Mouse (Mus musculus): ENCODE data around the gene Dennd1c. TPM values are rescaled to one million over a fixed set of nuclear protein-coding genes. Genes with fewer than 3 reads are reported as not detected.

Gene Dennd1c
- total and polyA plus RNA-seq, 3 experiments, result 3.8 to 20.7 TPM; not detected in 1

- H3K9ac ChIP-seq (ENCODE audit: control insufficient read depth, low read depth, low read length, poor library complexity, severe bottlenecking), result no peak overlapping the region
- H3K4me3 ChIP-seq (ENCODE audit: control insufficient read depth in 1 of 2, insufficient read depth in 1 of 2, low read depth in 2 of 2, low read length in 2 of 2), result no peak overlapping the region
- no peaks in the 10 kb centered on the region for H3K9me3 ChIP-seq (replicated peaks; ENCODE audit: insufficient read depth, low read length)
- H3K27ac ChIP-seq (ENCODE audit: control insufficient read depth, low read depth, low read length), result no peak overlapping the region
- no peak for TF ChIP-seq KAT2A (conservative IDR thresholded peaks at IDR 0.05; ENCODE audit: low read depth, low read length)
- TF ChIP-seq ELF1 (IDR thresholded peaks at IDR 0.05; ENCODE audit: low read depth, low read length), result no peak
- TF ChIP-seq ZNF384 (IDR thresholded peaks at IDR 0.05; ENCODE audit: low read depth, low read length), result no peak
- no peak for TF ChIP-seq ETS1 (IDR thresholded peaks at IDR 0.05; ENCODE audit: low read depth, low read length)
- peak; percentile 47; the same call in 1 of the 2 replicates for TF ChIP-seq GATA1 (IDR thresholded peaks at IDR 0.05; ENCODE audit: low read depth, low read length)
- TF ChIP-seq TAL1 (IDR thresholded peaks at IDR 0.05; ENCODE audit: low read length), result peak; percentile 67
- no peak for TF ChIP-seq NELFE (IDR thresholded peaks at IDR 0.05; ENCODE audit: low read depth, low read length)
- TF ChIP-seq EP300 (IDR thresholded peaks at IDR 0.05; ENCODE audit: low read depth in 1 of 2, low read length in 2 of 2), result peak; percentile 51 to 64; a peak in 3 of 4 replicates
- TF ChIP-seq ZKSCAN1 (IDR thresholded peaks at IDR 0.05; ENCODE audit: low read depth, low read length), result no peak
- peak; percentile 79 for TF ChIP-seq TCF12 (IDR thresholded peaks at IDR 0.05; ENCODE audit: low read depth, low read length)
- TF ChIP-seq POLR2A (IDR thresholded peaks at IDR 0.05; ENCODE audit: control insufficient read depth in 1 of 2, insufficient read depth in 1 of 2, low read depth in 1 of 2, low read length in 2 of 2, poor library complexity in 1 of 2), result no peak
- TF ChIP-seq USF1 (IDR thresholded peaks at IDR 0.05; ENCODE audit: low read depth, low read length), result no peak
- 0 out of 2 replicates have a peak, but pooled peaks have one; percentile 28 for TF ChIP-seq MYB (IDR thresholded peaks at IDR 0.05; ENCODE audit: low read depth, low read length)
- no peak for TF ChIP-seq JUND (IDR thresholded peaks at IDR 0.05; ENCODE audit: low read depth, low read length)
- no peaks in the 10 kb centered on the region for H3K27me3 ChIP-seq (ENCODE audit: control insufficient read depth in 1 of 2, insufficient read depth in 2 of 2, low read length in 2 of 2)
- H3K79me2 ChIP-seq (ENCODE audit: control insufficient read depth, insufficient read depth, low read length, poor library complexity), result no peaks in the 10 kb centered on the region
- peaks cover 2% of the 10 kb centered on the region in 2 experiments; a peak in 3 of 4 replicates for H3K36me3 ChIP-seq (ENCODE audit: control insufficient read depth in 1 of 2, insufficient read depth in 2 of 2, low read length in 2 of 2)
- peaks cover 0 to 6% of the 10 kb centered on the region in 2 experiments; a peak in 1 of 4 replicates for H3K4me1 ChIP-seq (ENCODE audit: control insufficient read depth in 1 of 2, insufficient read depth in 2 of 2, low read length in 2 of 2)
- peak; percentile 51 for DNase-seq (ENCODE audit: low read depth, low spot score)
Observed at GRCm38 (mm10) chr17:57019693-57020092, 58.6 kb downstream of the Dennd1c start.

Other genes with a start within 250 kb of the Dennd1c start
- gene Rfx2, start 247.5 kb downstream of the Dennd1c start, total RNA-seq (2012; rRNA removed), result 7.5 and 8.7 TPM in 2 replicates
- 10 to 100 TPM in 1 of 2 experiments, not detected in 1; 29.2 TPM for gene Rfx2, start 247.5 kb downstream of the Dennd1c start, polyA plus RNA-seq (2012; ENCODE audit: insufficient read depth in 1 of 2, insufficient read length in 2 of 2, low read depth in 1 of 2, low replicate concordance in 2 of 2, missing spikeins in 1 of 2)
- not detected in 2 replicates for gene Acsbg2, start 204.1 kb downstream of the Dennd1c start, total RNA-seq (2012; rRNA removed)
- gene Acsbg2, start 204.1 kb downstream of the Dennd1c start, polyA plus RNA-seq (2012; ENCODE audit: insufficient read depth in 1 of 2, insufficient read length in 2 of 2, low read depth in 1 of 2, low replicate concordance in 2 of 2, missing spikeins in 1 of 2), result not detected
- gene 1700061G19Rik, start 203.0 kb downstream of the Dennd1c start, total RNA-seq (2012; rRNA removed), result 0.26 and 0.27 TPM in 2 replicates
- gene 1700061G19Rik, start 203.0 kb downstream of the Dennd1c start, polyA plus RNA-seq (2012; ENCODE audit: insufficient read depth in 1 of 2, insufficient read length in 2 of 2, low read depth in 1 of 2, low replicate concordance in 2 of 2, missing spikeins in 1 of 2), result under 1 TPM in 1 of 2 experiments, not detected in 1; 0.68 TPM
- 21.7 and 25.0 TPM in 2 replicates for gene Mllt1, start 143.1 kb downstream of the Dennd1c start, total RNA-seq (2012; rRNA removed)
- gene Mllt1, start 143.1 kb downstream of the Dennd1c start, polyA plus RNA-seq (2012; ENCODE audit: insufficient read depth in 1 of 2, insufficient read length in 2 of 2, low read depth in 1 of 2, low replicate concordance in 2 of 2, missing spikeins in 1 of 2), result 10 to 100 TPM in 1 of 2 experiments, not detected in 1; 63.0 TPM
- not detected in 2 replicates for gene Acer1, start 96.4 kb downstream of the Dennd1c start, total RNA-seq (2012; rRNA removed)
- under 1 TPM in 1 of 2 experiments, not detected in 1; 0.03 TPM for gene Acer1, start 96.4 kb downstream of the Dennd1c start, polyA plus RNA-seq (2012; ENCODE audit: insufficient read depth in 1 of 2, insufficient read length in 2 of 2, low read depth in 1 of 2, low replicate concordance in 2 of 2, missing spikeins in 1 of 2)
- gene Clpp, start 88.2 kb downstream of the Dennd1c start, total RNA-seq (2012; rRNA removed), result 177 TPM in 2 replicates
- gene Clpp, start 88.2 kb downstream of the Dennd1c start, polyA plus RNA-seq (2012; ENCODE audit: insufficient read depth in 1 of 2, insufficient read length in 2 of 2, low read depth in 1 of 2, low replicate concordance in 2 of 2, missing spikeins in 1 of 2), result 100 to 1,000 TPM in 1 of 2 experiments, not detected in 1; 178 TPM
- gene Alkbh7, start 81.2 kb downstream of the Dennd1c start, total RNA-seq (2012; rRNA removed), result 22.5 and 26.4 TPM in 2 replicates
- 10 to 100 TPM in 1 of 2 experiments, not detected in 1; 18.9 TPM for gene Alkbh7, start 81.2 kb downstream of the Dennd1c start, polyA plus RNA-seq (2012; ENCODE audit: insufficient read depth in 1 of 2, insufficient read length in 2 of 2, low read depth in 1 of 2, low replicate concordance in 2 of 2, missing spikeins in 1 of 2)
- gene Pspn, start 78.5 kb downstream of the Dennd1c start, total RNA-seq (2012; rRNA removed), result not detected in 2 replicates
- 1 to 10 TPM in 1 of 2 experiments, not detected in 1; 1.0 TPM for gene Pspn, start 78.5 kb downstream of the Dennd1c start, polyA plus RNA-seq (2012; ENCODE audit: insufficient read depth in 1 of 2, insufficient read length in 2 of 2, low read depth in 1 of 2, low replicate concordance in 2 of 2, missing spikeins in 1 of 2)
- gene Gtf2f1, start 67.2 kb downstream of the Dennd1c start, total RNA-seq (2012; rRNA removed), result 116 and 145 TPM in 2 replicates
- gene Gtf2f1, start 67.2 kb downstream of the Dennd1c start, polyA plus RNA-seq (2012; ENCODE audit: insufficient read depth in 1 of 2, insufficient read length in 2 of 2, low read depth in 1 of 2, low replicate concordance in 2 of 2, missing spikeins in 1 of 2), result 100 to 1,000 TPM in 1 of 2 experiments, not detected in 1; 171 TPM
- gene Gm17949, start 67.0 kb downstream of the Dennd1c start, total RNA-seq (2012; rRNA removed), result 0.08 TPM in 1 of 2 replicates, not detected in the other
- gene Gm17949, start 67.0 kb downstream of the Dennd1c start, polyA plus RNA-seq (2012; ENCODE audit: insufficient read depth in 1 of 2, insufficient read length in 2 of 2, low read depth in 1 of 2, low replicate concordance in 2 of 2, missing spikeins in 1 of 2), result under 1 TPM in 1 of 2 experiments, not detected in 1; 0.13 TPM
- gene Khsrp, start 47.0 kb downstream of the Dennd1c start, total RNA-seq (2012; rRNA removed), result 89.3 and 104 TPM in 2 replicates
- gene Khsrp, start 47.0 kb downstream of the Dennd1c start, polyA plus RNA-seq (2012; ENCODE audit: insufficient read depth in 1 of 2, insufficient read length in 2 of 2, low read depth in 1 of 2, low replicate concordance in 2 of 2, missing spikeins in 1 of 2), result 100 to 1,000 TPM; 125 to 157 TPM
- gene Slc25a41, start 36.9 kb downstream of the Dennd1c start, total RNA-seq (2012; rRNA removed), result 0.08 and 0.13 TPM in 2 replicates
- under 1 TPM in 1 of 2 experiments, not detected in 1; 0.15 TPM for gene Slc25a41, start 36.9 kb downstream of the Dennd1c start, polyA plus RNA-seq (2012; ENCODE audit: insufficient read depth in 1 of 2, insufficient read length in 2 of 2, low read depth in 1 of 2, low replicate concordance in 2 of 2, missing spikeins in 1 of 2)
- not detected in 2 replicates for gene Crb3, start 19.4 kb downstream of the Dennd1c start, total RNA-seq (2012; rRNA removed)
- gene Crb3, start 19.4 kb downstream of the Dennd1c start, polyA plus RNA-seq (2012; ENCODE audit: insufficient read depth in 1 of 2, insufficient read length in 2 of 2, low read depth in 1 of 2, low replicate concordance in 2 of 2, missing spikeins in 1 of 2), result under 1 TPM in 1 of 2 experiments, not detected in 1; 0.19 TPM
- gene Slc25a23, start 18.7 kb downstream of the Dennd1c start, total RNA-seq (2012; rRNA removed), result 4.9 and 5.9 TPM in 2 replicates
- 10 to 100 TPM in 1 of 2 experiments, not detected in 1; 60.8 TPM for gene Slc25a23, start 18.7 kb downstream of the Dennd1c start, polyA plus RNA-seq (2012; ENCODE audit: insufficient read depth in 1 of 2, insufficient read length in 2 of 2, low read depth in 1 of 2, low replicate concordance in 2 of 2, missing spikeins in 1 of 2)
- 0.35 and 0.62 TPM in 2 replicates for gene Tubb4a, start 9.3 kb upstream of the Dennd1c start, total RNA-seq (2012; rRNA removed)
- gene Tubb4a, start 9.3 kb upstream of the Dennd1c start, polyA plus RNA-seq (2012; ENCODE audit: insufficient read depth in 1 of 2, insufficient read length in 2 of 2, low read depth in 1 of 2, low replicate concordance in 2 of 2, missing spikeins in 1 of 2), result 1 to 10 TPM in 1 of 2 experiments, not detected in 1; 6.4 TPM
- gene Tnfsf9, start 26.8 kb upstream of the Dennd1c start, total RNA-seq (2012; rRNA removed), result 2.0 and 2.5 TPM in 2 replicates
- 1 to 10 TPM in 1 of 2 experiments, not detected in 1; 3.4 TPM for gene Tnfsf9, start 26.8 kb upstream of the Dennd1c start, polyA plus RNA-seq (2012; ENCODE audit: insufficient read depth in 1 of 2, insufficient read length in 2 of 2, low read depth in 1 of 2, low replicate concordance in 2 of 2, missing spikeins in 1 of 2)
- not detected in 2 replicates for gene Cd70, start 71.3 kb upstream of the Dennd1c start, total RNA-seq (2012; rRNA removed)
- gene Cd70, start 71.3 kb upstream of the Dennd1c start, polyA plus RNA-seq (2012; ENCODE audit: insufficient read depth in 1 of 2, insufficient read length in 2 of 2, low read depth in 1 of 2, low replicate concordance in 2 of 2, missing spikeins in 1 of 2), result not detected
- not detected in 2 replicates for gene Tnfsf14, start 115.7 kb upstream of the Dennd1c start, total RNA-seq (2012; rRNA removed)
- gene Tnfsf14, start 115.7 kb upstream of the Dennd1c start, polyA plus RNA-seq (2012; ENCODE audit: insufficient read depth in 1 of 2, insufficient read length in 2 of 2, low read depth in 1 of 2, low replicate concordance in 2 of 2, missing spikeins in 1 of 2), result not detected
- 0.35 and 0.59 TPM in 2 replicates for gene C3, start 149.6 kb upstream of the Dennd1c start, total RNA-seq (2012; rRNA removed)
- 1 to 10 TPM in 1 of 2 experiments, not detected in 1; 3.2 TPM for gene C3, start 149.6 kb upstream of the Dennd1c start, polyA plus RNA-seq (2012; ENCODE audit: insufficient read depth in 1 of 2, insufficient read length in 2 of 2, low read depth in 1 of 2, low replicate concordance in 2 of 2, missing spikeins in 1 of 2)
- gene Gpr108, start 169.9 kb upstream of the Dennd1c start, total RNA-seq (2012; rRNA removed), result 21.8 and 22.1 TPM in 2 replicates
- 10 to 100 TPM in 1 of 2 experiments, not detected in 1; 35.9 TPM for gene Gpr108, start 169.9 kb upstream of the Dennd1c start, polyA plus RNA-seq (2012; ENCODE audit: insufficient read depth in 1 of 2, insufficient read length in 2 of 2, low read depth in 1 of 2, low replicate concordance in 2 of 2, missing spikeins in 1 of 2)
- gene Trip10, start 170.9 kb upstream of the Dennd1c start, total RNA-seq (2012; rRNA removed), result 8.9 and 10.9 TPM in 2 replicates
- gene Trip10, start 170.9 kb upstream of the Dennd1c start, polyA plus RNA-seq (2012; ENCODE audit: insufficient read depth in 1 of 2, insufficient read length in 2 of 2, low read depth in 1 of 2, low replicate concordance in 2 of 2, missing spikeins in 1 of 2), result 10 to 100 TPM in 1 of 2 experiments, not detected in 1; 20.8 TPM
- gene Vav1, start 200.6 kb upstream of the Dennd1c start, total RNA-seq (2012; rRNA removed), result 81.8 and 86.7 TPM in 2 replicates
- 10 to 100 TPM in 1 of 2 experiments, not detected in 1; 99.6 TPM for gene Vav1, start 200.6 kb upstream of the Dennd1c start, polyA plus RNA-seq (2012; ENCODE audit: insufficient read depth in 1 of 2, insufficient read length in 2 of 2, low read depth in 1 of 2, low replicate concordance in 2 of 2, missing spikeins in 1 of 2)

Measured in MEL (cell line).